Mouse (Mus musculus) liver, embryonic 11.5 days (tissue): Measurements from ENCODE around the gene Hexb. TPM values are rescaled to one million over a fixed set of nuclear protein-coding genes. Genes with fewer than 3 reads are reported as not detected.

Source experiments
- ATAC-seq: fragments of 200-750 bp; cut with Nextera tagmentation; replicated peaks from 2 replicates; pipeline ENCODE4 v1.8.0; 2017; ENCODE audit warnings: moderate number of reproducible peaks, mild to moderate bottlenecking, moderate TSS enrichment, moderate library complexity; ENCODE audit not compliant: low FRiP score
- DNase-seq: peaks from one replicate; pipeline ENCODE4 v3.0.0-alpha.2; 2017; ENCODE audit warnings: low spot score
- H3K27ac ChIP-seq: fragments of 300-500 bp; sonication (generic); 2 replicates; pipeline ENCODE4 v1.5.1; 2014; ENCODE audit warnings: mild to moderate bottlenecking, low read depth, low read length, control low read depth
- H3K27me3 ChIP-seq: fragments of 300-500 bp; sonication (generic); replicated peaks from 2 replicates; pipeline ENCODE4 v1.6.1; 2014; ENCODE audit warnings: low read length, mixed read lengths; ENCODE audit not compliant: control insufficient read depth, insufficient read depth
- H3K36me3 ChIP-seq: fragments of 300-500 bp; sonication (generic); 2 replicates; pipeline ENCODE4 v1.6.1; 2014; ENCODE audit warnings: mild to moderate bottlenecking, low read length, moderate library complexity, mixed read lengths; ENCODE audit not compliant: control insufficient read depth, insufficient read depth
- H3K4me1 ChIP-seq: fragments of 300-500 bp; sonication (generic); replicated peaks from 2 replicates; pipeline ENCODE4 v1.6.1; 2014; ENCODE audit warnings: low read length, mixed read lengths; ENCODE audit not compliant: control insufficient read depth, insufficient read depth
- H3K4me2 ChIP-seq: fragments of 300-500 bp; sonication (generic); 2 replicates; pipeline ENCODE4 v1.6.1; 2014; ENCODE audit warnings: mild to moderate bottlenecking, control low read depth, moderate library complexity
- H3K4me3 ChIP-seq: fragments of 300-500 bp; sonication (generic); 2 replicates; pipeline ENCODE4 v1.5.1; 2014; ENCODE audit warnings: low read depth, low read length, control low read depth
- H3K9ac ChIP-seq: fragments of 300-500 bp; sonication (generic); 2 replicates; pipeline ENCODE4 v1.6.1; 2014; ENCODE audit warnings: low read depth, low read length, control low read depth
- H3K9me3 ChIP-seq: fragments of 300-500 bp; sonication (generic); 2 replicates; pipeline ENCODE4 v1.6.1; 2016; ENCODE audit warnings: low read length, inconsistent platforms, mixed read lengths; ENCODE audit not compliant: control insufficient read depth
- WGBS: fragments of 180-500 bp; shearing (Covaris S2); extraction: QIAGEN DNeasy Blood & Tissue Kit; methylation state at CpG from one replicate; pipeline ENCODE4 v1.1.7; 2014; 5-methylcytosine and 5-hydroxymethylcytosine counted together
- polyA plus RNA-seq: library from polyadenylated mRNA; unstranded; fragments of >200 nt; fragmentation: Nextera tagmentation; extraction: Ambion mirVana; gene quantifications from 2 replicates; pipeline ENCODE4 v1.2.1, GENCODE M21; 2014

The Hexb gene
- 20.6 and 21.8 TPM in 2 replicates for polyA plus RNA-seq

DNA sequence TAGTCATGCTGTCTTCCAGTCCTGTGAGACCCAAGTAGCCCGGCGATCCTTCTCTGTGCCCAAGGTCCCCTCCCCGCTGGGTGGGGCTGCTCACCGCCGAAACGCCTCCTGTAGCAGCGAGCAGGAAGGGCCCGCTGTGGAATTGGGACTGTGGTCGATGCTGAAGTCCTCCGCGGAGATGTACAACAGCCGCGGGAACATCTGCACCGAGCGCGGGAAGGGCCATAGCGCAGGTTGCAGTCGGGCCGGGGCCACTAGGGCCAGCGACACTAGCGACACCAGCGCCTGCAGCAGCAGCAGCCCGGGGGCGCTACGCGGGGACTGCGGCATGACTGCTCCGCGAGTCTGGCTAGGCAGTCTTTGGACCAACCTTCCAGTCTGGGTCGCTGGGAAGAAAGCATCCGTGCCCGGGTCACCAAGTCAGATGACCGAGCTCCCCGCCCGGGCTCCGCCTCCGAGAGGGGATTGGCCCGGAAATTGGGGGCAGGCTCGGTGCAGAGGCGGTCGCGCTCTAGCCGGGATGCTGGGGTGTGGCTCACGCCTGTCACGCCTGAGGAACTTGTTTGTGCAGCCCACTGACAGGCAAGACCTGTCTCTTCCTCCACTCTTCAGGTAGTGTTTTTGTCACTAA, at the start of gene Hexb:
TSS of gene Hexb (minus strand) at position 426 of the 631 bp plus-strand sequence.
- peak; percentile 97 for ATAC-seq

DNA sequence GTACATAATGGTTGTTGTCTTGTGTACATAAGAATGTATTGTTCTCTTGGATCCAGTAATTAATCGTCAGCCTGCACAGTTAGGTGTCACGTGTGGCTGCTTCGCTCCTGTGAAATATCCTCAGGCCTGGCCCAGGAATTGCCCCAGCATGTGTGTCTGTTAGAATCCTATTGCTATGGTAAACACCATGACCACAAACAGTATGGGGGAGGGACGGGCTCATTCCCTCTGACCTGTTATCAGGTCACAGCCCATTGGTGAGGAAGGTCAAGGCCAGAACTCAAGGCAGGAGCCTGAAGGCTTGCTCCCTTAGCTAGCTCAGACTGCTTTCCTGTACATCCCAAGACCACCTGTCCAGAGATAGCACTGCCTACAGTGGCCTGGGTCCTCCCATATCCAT, 49.6 kb upstream of the Hexb start:
- no peaks in the 10 kb centered on the region for H3K9me3 ChIP-seq
- peaks cover 25% of the 10 kb centered on the region for H3K4me1 ChIP-seq
- no peak for DNase-seq
- H3K27ac ChIP-seq = no peak overlapping the region
- H3K9ac ChIP-seq = no peak overlapping the region
- no peak overlapping the region for H3K4me2 ChIP-seq
- H3K27me3 ChIP-seq = no peaks in the 10 kb centered on the region
- H3K4me3 ChIP-seq = no peak overlapping the region
- H3K36me3 ChIP-seq = peaks cover 30% of the 10 kb centered on the region
- 77% methylated on average over 4 of the region's 4 CpGs for whole genome bisulfite sequencing
- no peak for ATAC-seq

More for the DNA sequence above, at the start of gene Hexb:
- H3K4me3 ChIP-seq = peak within 1 kb of the TSS; percentile 78
- H3K36me3 ChIP-seq = no peaks in the 10 kb centered on the region
- no peaks in the 10 kb centered on the region for H3K27me3 ChIP-seq
- peak within 1 kb of the TSS; percentile 66 for H3K9ac ChIP-seq
- peak; percentile 89 for DNase-seq
- peak within 1 kb of the TSS; percentile 74 for H3K27ac ChIP-seq
- WGBS = under 1% methylated on average over 45 of the region's 45 CpGs
- 0 out of 2 replicates have a peak, but pooled peaks cover 3% of the 10 kb centered on the region for H3K4me1 ChIP-seq
- no peaks in the 10 kb centered on the region for H3K9me3 ChIP-seq
- H3K4me2 ChIP-seq = peak within 1 kb of the TSS; percentile 96

DNA sequence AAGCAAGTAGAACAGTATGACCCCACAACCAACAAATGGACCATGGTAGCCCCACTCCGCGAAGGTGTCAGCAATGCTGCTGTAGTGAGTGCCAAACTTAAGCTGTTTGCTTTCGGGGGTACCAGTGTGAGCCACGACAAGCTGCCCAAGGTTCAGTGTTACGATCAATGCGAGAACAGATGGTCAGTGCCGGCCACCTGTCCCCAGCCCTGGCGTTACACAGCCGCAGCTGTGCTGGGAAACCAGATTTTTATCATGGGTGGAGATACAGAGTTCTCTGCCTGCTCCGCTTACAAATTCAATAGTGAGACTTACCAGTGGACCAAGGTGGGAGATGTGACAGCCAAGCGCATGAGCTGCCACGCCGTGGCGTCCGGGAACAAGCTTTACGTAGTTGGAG, 48.1 kb upstream of the Hexb start:
- H3K27ac ChIP-seq = no peak overlapping the region
- no peak overlapping the region for H3K4me3 ChIP-seq
- no peak overlapping the region for H3K9ac ChIP-seq
- WGBS = 91% methylated on average over 16 of the region's 16 CpGs
- no peak overlapping the region for H3K4me2 ChIP-seq
- no peaks in the 10 kb centered on the region for H3K9me3 ChIP-seq
- ATAC-seq (no peak), DNase-seq (no peak)
- H3K36me3 ChIP-seq = peaks cover 24% of the 10 kb centered on the region
- peaks cover 28% of the 10 kb centered on the region for H3K4me1 ChIP-seq
- no peaks in the 10 kb centered on the region for H3K27me3 ChIP-seq

DNA sequence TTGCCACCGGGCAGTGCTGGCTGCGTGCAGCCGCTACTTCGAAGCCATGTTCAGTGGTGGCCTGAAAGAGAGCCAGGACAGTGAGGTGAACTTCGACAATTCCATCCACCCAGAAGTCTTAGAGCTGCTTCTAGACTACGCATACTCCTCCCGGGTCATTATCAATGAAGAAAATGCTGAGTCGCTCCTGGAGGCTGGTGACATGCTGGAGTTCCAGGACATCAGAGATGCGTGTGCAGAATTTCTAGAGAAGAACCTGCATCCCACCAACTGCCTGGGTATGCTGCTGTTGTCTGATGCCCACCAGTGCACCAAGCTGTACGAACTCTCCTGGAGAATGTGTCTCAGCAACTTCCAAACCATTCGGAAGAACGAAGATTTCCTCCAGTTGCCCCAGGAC, 47.0 kb upstream of the Hexb start:
- Histone ChIP-seq H3K36me3 (peaks cover 24% of the 10 kb centered on the region), H3K4me3 (no peak overlapping the region), H3K4me1 (peaks cover 28% of the 10 kb centered on the region), H3K4me2 (no peak overlapping the region), H3K27ac (no peak overlapping the region), H3K27me3 (no peaks in the 10 kb centered on the region), H3K9ac (no peak overlapping the region), H3K9me3 (no peaks in the 10 kb centered on the region)
- 84% methylated on average over 12 of the region's 12 CpGs for WGBS
- ATAC-seq = no peak
- no peak for DNase-seq

DNA sequence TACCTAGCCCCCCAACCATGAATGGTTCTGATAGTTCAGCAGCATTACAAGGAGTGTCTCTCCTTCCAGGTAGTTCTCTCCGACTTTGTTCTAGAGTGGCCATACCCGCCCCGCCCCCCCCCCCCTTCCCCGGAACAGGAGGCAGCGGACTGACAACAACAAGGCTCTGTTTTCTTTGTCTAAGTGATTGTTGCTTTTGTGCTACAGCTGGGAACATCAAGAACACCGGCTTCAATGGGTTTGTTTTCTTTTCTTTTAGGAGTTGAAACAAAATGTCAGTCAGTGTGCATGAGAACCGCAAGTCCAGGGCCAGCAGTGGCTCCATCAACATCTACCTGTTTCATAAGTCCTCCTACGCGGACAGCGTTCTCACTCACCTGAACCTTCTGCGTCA, 46.6 kb upstream of the Hexb start:
- Histone ChIP-seq H3K9ac (no peak overlapping the region), H3K4me2 (no peak overlapping the region)
- WGBS = 85% methylated on average over 11 of the region's 11 CpGs

DNA sequence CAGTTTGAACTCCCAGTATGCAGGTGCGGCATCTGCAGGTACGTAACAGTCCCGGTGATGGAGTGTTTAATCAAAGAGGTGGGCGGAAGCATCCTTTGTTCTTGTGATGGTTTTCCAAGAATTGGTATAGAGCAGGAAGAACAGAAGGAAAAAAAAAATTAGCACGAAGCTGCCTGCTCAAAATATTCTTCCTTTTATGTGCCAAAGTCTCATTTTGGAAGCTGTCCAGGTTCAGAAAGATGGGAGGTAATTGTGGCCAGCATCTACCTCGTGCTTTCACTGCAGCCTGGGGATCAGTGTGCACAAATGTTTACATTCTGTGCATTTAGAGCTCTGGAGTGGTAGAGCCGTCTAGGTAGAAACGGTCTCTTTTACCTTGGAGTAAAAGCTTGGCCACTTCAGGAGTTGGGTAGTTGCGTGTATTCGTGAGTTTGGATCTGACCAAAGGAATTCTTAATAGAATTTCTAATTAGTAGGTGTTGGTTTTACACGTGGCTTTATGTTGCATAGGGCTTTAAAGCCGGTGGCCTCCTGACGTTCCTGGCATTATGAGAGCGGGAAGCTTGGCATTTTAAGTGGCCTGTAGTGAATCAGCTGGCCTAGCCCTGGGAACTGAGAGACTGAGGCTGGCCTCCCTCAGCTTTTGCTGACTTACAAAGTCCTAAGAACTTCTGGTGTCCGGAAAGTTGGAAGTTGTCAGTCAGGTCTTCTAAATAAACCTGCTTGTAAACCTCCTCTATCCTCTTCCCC, 46.0 kb upstream of the Hexb start:
- WGBS = 73% methylated on average over 15 of the region's 15 CpGs
- Histone ChIP-seq H3K9ac (no peak overlapping the region), H3K9me3 (no peaks in the 10 kb centered on the region), H3K27me3 (no peaks in the 10 kb centered on the region), H3K4me3 (no peak overlapping the region), H3K27ac (no peak overlapping the region), H3K4me2 (peak overlapping the region; percentile 97), H3K4me1 (peaks cover 27% of the 10 kb centered on the region), H3K36me3 (peaks cover 24% of the 10 kb centered on the region)
- ATAC-seq = no peak
- no peak for DNase-seq

More for the DNA sequence above, 46.6 kb upstream of the Hexb start:
- no peak for DNase-seq
- Histone ChIP-seq H3K4me1 (peaks cover 28% of the 10 kb centered on the region), H3K36me3 (peaks cover 24% of the 10 kb centered on the region), H3K9me3 (no peaks in the 10 kb centered on the region), H3K27me3 (no peaks in the 10 kb centered on the region), H3K27ac (no peak overlapping the region), H3K4me3 (no peak overlapping the region)
- ATAC-seq = no peak

DNA sequence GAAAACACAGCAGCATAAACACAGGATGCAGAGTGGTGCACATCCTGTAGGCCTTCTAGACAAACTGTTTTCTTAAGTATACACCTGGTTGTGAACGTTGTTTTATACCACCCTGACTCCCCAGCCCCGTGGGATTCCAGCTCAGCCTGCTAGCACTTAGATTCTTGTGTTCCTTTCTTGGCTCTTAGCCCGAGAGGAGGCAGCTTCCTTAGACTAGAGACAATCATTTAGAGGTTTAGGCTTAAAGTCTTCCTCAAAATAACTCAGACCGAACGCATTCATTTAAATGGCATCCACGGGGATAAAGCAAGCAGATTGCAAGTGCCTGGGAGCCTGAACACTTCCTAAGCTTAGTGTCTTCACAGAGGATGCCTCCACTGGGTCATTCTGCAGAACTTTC, 44.6 kb upstream of the Hexb start:
- no peaks in the 10 kb centered on the region for H3K9me3 ChIP-seq
- 0 out of 2 replicates have a peak overlapping the region, but pooled peaks have one; percentile 17 for H3K9ac ChIP-seq
- H3K4me2 ChIP-seq = peak overlapping the region; percentile 97
- 23% methylated on average over 6 of the region's 6 CpGs for WGBS
- peak overlapping the region; percentile 75 for H3K4me3 ChIP-seq
- H3K27ac ChIP-seq = no peak overlapping the region
- DNase-seq (no peak), ATAC-seq (no peak)
- H3K4me1 ChIP-seq = peaks cover 26% of the 10 kb centered on the region
- H3K36me3 ChIP-seq = peaks cover 22% of the 10 kb centered on the region
- H3K27me3 ChIP-seq = 0 out of 2 replicates have a peak, but pooled peaks cover 5% of the 10 kb centered on the region

DNA sequence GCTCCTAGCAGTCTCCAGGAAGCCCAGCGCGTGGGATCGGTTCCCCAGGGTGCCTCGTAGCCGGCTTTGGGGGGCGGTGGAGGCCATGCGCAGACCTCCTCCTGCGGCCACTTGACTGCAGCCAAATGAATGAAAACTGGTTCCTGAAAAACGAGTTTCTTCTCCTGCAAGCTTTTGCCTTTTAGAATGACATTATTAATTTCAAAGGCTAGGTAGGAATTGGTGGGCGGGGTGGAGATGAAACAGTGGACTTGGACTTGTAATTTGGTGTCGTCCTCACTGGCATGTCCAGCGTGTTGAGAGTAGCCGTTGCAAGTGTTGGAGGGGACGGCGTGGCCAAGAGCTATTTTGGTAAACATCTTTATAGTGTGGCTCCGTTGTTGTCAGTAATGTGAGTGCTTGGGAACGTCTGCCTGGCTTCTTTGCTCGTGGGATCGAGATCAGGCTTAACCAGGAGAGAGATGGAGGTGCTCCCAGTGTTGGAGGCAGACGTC, 43.7 kb upstream of the Hexb start:
- Histone ChIP-seq H3K27me3 (0 out of 2 replicates have a peak, but pooled peaks cover 5% of the 10 kb centered on the region), H3K4me2 (peak overlapping the region; percentile 97), H3K27ac (no peak overlapping the region), H3K9ac (peak overlapping the region; percentile 85), H3K36me3 (peaks cover 16% of the 10 kb centered on the region; the same call in 1 of the 2 replicates), H3K4me3 (peak overlapping the region; percentile 75), H3K9me3 (no peaks in the 10 kb centered on the region), H3K4me1 (peaks cover 26% of the 10 kb centered on the region)
- 2% methylated on average over 20 of the region's 20 CpGs for WGBS
- DNase-seq (no peak), ATAC-seq (no peak)
